In genomic region chr2:160806091-160806521, GRCm38 (mm10) we compare ENCODE assay signal across 10 mouse cellular contexts.
DNase-seq lines count a peak whose midpoint lies in the region; ATAC-seq and TF ChIP-seq lines count a peak whose summit lies in the region.
"Had no signal": no experiment of that assay in that cellular context is flagged by ENCODE, and none has a peak within 500 bp of the region (broad histone marks: within the 10 kb centered on the region; RNA-seq: fewer than 3 reads in every experiment).

No protein-coding gene starts in this region.

- no peak overlapping the region for H3K4me2 ChIP-seq in heart, embryonic 13.5 days
- no peak overlapping the region for H3K4me2 ChIP-seq in forebrain, embryonic 12.5 days
- H3K4me2 ChIP-seq: liver, embryonic 13.5 days had no signal

- H3K4me3 ChIP-seq in heart, embryonic 13.5 days, result no peak overlapping the region
- H3K4me3 ChIP-seq in forebrain, embryonic 12.5 days (replicated peaks), result no peak overlapping the region
- H3K4me3 ChIP-seq: liver, embryonic 13.5 days had no signal

- no peak for ATAC-seq in heart, embryonic 13.5 days (ENCODE audit: extremely low read depth, insufficient number of reproducible peaks, low FRiP score, low TSS enrichment)
- ATAC-seq in forebrain, embryonic 12.5 days (ENCODE audit: low FRiP score), result no peak
- ATAC-seq: Patski had no signal

- no peak for TF ChIP-seq POLR2A in brain, embryonic 14.5 days (IDR thresholded peaks at IDR 0.05; ENCODE audit: borderline replicate concordance, extremely low read depth, insufficient read depth, insufficient read length, poor library complexity, severe bottlenecking)

- no peaks in the 10 kb centered on the region for H3K36me3 ChIP-seq in heart, embryonic 13.5 days
- H3K36me3 ChIP-seq in forebrain, embryonic 12.5 days (replicated peaks), result no peaks in the 10 kb centered on the region
- H3K36me3 ChIP-seq: liver, embryonic 13.5 days had no signal

- H3K9ac ChIP-seq in heart, embryonic 13.5 days, result no peak overlapping the region
- H3K9ac ChIP-seq in forebrain, embryonic 12.5 days, result no peak overlapping the region
- H3K9ac ChIP-seq: liver, embryonic 13.5 days had no signal

- intact Hi-C loops in left cerebral cortex, postnatal 14 days (cut with DNase I), result no loop called here

- peak overlapping the region; percentile 46 for H3K27ac ChIP-seq in heart, embryonic 13.5 days (replicated peaks)
- H3K27ac ChIP-seq in forebrain, embryonic 12.5 days, result no peak overlapping the region
- H3K27ac ChIP-seq: liver, embryonic 13.5 days had no signal

- H3K9me3 ChIP-seq in heart, embryonic 13.5 days, result no peaks in the 10 kb centered on the region
- no peaks in the 10 kb centered on the region for H3K9me3 ChIP-seq in forebrain, embryonic 12.5 days
- H3K9me3 ChIP-seq: liver, embryonic 13.5 days had no signal

- peak; percentile 36 for DNase-seq in layer of hippocampus, adult 11-12 months (ENCODE audit: low spot score)
- no peak for DNase-seq in layer of hippocampus, adult 9-10 months (ENCODE audit: low spot score)
- DNase-seq in brain, embryonic 14.5 days (ENCODE audit: low read depth), result peak; percentile 27
- DNase-seq in left cerebral cortex, postnatal 14 days (ENCODE audit: low spot score in 2 of 2), result peak; percentile 36 to 38
- no peak for DNase-seq in embryo, embryonic 10.5 days (ENCODE audit: low spot score)
- no peak for DNase-seq in frontal cortex, postnatal 25 days (ENCODE audit: low spot score in 2 of 2)
- DNase-seq: liver, embryonic 13.5 days had no signal

- 21% methylated on average over 3 of the region's 3 CpGs for WGBS in heart, embryonic 13.5 days
- WGBS in forebrain, embryonic 12.5 days, result 63% methylated on average over 3 of the region's 3 CpGs

- peaks cover 35% of the 10 kb centered on the region for H3K4me1 ChIP-seq in heart, embryonic 13.5 days
- no peaks in the 10 kb centered on the region for H3K4me1 ChIP-seq in forebrain, embryonic 12.5 days
- H3K4me1 ChIP-seq: liver, embryonic 13.5 days had no signal

- TF ChIP-seq CTCF in brain, embryonic 14.5 days (IDR thresholded peaks at IDR 0.05; ENCODE audit: borderline replicate concordance, extremely low read depth, insufficient read depth, insufficient read length), result no peak

- H3K27me3 ChIP-seq in heart, embryonic 13.5 days (replicated peaks), result no peaks in the 10 kb centered on the region
- H3K27me3 ChIP-seq in forebrain, embryonic 12.5 days, result no peaks in the 10 kb centered on the region
- H3K27me3 ChIP-seq: liver, embryonic 13.5 days; Patski had no signal

Comparison
In these comparisons a context has a peak if more than half of its experiments do, and no peak if none do; other contexts are left out.
1. DNase-seq: peak in layer of hippocampus, adult 11-12 months (single experiment), brain, embryonic 14.5 days (single experiment) and left cerebral cortex, postnatal 14 days (2 of 2); none in layer of hippocampus, adult 9-10 months (single experiment), embryo, embryonic 10.5 days (single experiment) and frontal cortex, postnatal 25 days (0 of 2).